Mouse (Mus musculus): Measurements from ENCODE around the gene Tpm3-rs7.
"Not testable (repeated sequence)": the region's sequence is repeated elsewhere in the genome, so short reads cannot be mapped to it uniquely, and the experiment has no call there.

The Tpm3-rs7 gene

DNA sequence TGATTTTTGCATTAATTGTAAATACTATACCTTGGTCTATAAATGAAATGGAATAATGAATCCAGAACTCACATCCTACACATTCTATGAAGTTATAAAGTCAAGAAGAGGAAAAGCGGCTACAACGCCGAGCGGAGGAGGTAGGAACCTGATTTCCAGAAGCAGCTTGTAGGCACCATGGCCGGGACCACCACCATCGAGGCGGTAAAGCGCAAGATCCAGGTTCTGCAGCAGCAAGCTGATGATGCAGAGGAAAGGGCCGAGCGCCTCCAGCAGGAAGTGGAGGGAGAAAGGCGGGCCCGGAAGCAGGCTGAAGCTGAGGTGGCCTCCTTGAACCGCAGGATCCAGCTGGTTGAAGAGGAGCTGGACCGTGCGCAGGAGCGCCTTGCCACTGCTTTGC lies at the start of gene Tpm3-rs7:
Tpm3-rs7 (plus strand) TSS at position 110 of the 400 bp plus-strand sequence.
- not testable (repeated sequence) for DNase-seq (ENCODE audit: low read depth, low spot score)

DNA sequence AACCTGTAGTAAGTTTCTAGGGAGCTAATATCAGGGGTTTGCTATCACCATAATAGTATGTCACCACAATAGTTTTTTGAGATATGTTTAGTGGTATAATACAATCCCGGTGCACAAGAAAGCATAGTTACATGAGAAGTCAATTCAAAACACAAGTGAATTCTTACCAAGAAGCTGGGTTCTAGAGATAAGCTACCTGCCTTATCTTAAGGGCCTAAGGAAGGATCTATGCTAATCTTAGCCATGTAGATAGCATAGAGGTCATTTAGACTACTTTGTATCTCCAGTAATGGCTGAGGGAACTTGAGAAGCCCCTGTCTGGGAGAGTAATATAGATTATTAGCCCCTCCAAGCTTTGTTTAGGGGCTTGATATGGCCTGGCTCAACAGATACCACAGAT lies 2.6 kb downstream of the Tpm3-rs7 start:
- DNase-seq (ENCODE audit: low read depth, low spot score), result no peak

- no peak for DNase-seq (ENCODE audit: low read depth, low spot score)
Measured at GRCm38 (mm10) chr14:113363361-113363760, 49.0 kb downstream of the Tpm3-rs7 start.
